8 mouse cellular contexts compared by ENCODE assay signal in the genomic region with DNA sequence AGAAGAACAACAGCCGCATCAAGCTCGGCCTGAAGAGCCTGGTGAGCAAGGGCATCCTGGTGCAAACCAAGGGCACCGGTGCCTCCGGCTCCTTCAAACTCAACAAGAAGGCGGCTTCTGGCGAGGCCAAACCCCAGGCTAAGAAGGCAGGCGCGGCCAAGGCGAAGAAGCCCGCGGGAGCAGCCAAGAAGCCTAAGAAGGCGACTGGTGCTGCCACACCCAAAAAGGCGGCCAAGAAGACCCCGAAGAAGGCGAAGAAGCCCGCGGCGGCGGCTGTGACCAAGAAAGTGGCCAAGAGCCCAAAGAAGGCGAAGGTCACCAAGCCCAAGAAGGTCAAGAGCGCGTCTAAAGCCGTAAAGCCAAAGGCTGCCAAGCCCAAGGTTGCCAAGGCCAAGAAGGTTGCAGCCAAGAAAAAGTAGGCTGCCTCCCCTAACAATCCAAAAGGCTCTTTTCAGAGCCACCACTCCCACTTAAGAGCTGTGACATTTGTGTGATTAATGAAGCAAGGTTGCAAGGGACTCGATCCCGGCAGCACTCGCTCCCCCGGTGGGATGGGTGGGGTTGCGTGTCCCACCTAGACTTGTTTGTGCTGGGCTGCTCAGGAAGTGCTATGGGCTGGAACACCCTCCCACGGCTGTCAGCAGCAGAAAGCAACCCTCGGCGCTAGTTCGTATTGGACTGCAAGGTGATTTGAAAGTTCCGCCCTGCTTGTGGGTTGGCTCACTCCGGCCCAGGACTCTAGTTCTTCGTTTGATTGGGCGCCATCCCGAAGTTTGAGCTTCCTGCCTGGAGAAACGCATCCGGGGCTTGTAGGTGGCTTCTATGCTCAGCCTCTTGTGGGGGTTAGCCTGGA. TPM values are rescaled to one million over a fixed set of nuclear protein-coding genes. Genes with fewer than 3 reads are reported as not detected.
A peak's percentile ranks its signal among the peaks of the same experiment; 100 is the strongest.
DNase-seq lines count a peak whose midpoint lies in the region; ATAC-seq and TF ChIP-seq lines count a peak whose summit lies in the region.

No protein-coding gene starts in this region.

- no peaks in the 10 kb centered on the region for H3K9me3 ChIP-seq in forebrain, embryonic 15.5 days
- H3K9me3 ChIP-seq in liver, postnatal 0 days (ENCODE audit: low read length): no peaks in the 10 kb centered on the region
- H3K9me3 ChIP-seq in neural tube, embryonic 13.5 days: no peaks in the 10 kb centered on the region

- peak overlapping the region; percentile 96 for H3K27ac ChIP-seq in forebrain, embryonic 15.5 days (replicated peaks)
- peak overlapping the region; percentile 100 for H3K27ac ChIP-seq in liver, postnatal 0 days (ENCODE audit: low read depth)
- H3K27ac ChIP-seq in neural tube, embryonic 13.5 days (replicated peaks): peak overlapping the region; percentile 90
- peak overlapping the region; percentile 90 for H3K27ac ChIP-seq in testis, adult 2 months (ENCODE audit: control insufficient read depth, insufficient read depth, low read depth, low read length)

- TF ChIP-seq POLR2A in testis, adult 2 months (IDR thresholded peaks at IDR 0.05; ENCODE audit: control insufficient read depth, low read depth, low read length): peak; percentile 75

- peak overlapping the region; percentile 54 for H3K4me3 ChIP-seq in forebrain, embryonic 15.5 days
- H3K4me3 ChIP-seq in liver, postnatal 0 days (ENCODE audit: low read depth, low read length): peak overlapping the region; percentile 72
- peak overlapping the region; percentile 48 for H3K4me3 ChIP-seq in neural tube, embryonic 13.5 days
- H3K4me3 ChIP-seq in testis, adult 2 months (ENCODE audit: control insufficient read depth, low read depth, low read length): peak overlapping the region; percentile 83

- H3K27me3 ChIP-seq in forebrain, embryonic 15.5 days: no peaks in the 10 kb centered on the region
- H3K27me3 ChIP-seq in liver, postnatal 0 days (ENCODE audit: insufficient read depth, low read length): no peaks in the 10 kb centered on the region
- H3K27me3 ChIP-seq in neural tube, embryonic 13.5 days: no peaks in the 10 kb centered on the region
- no peaks in the 10 kb centered on the region for H3K27me3 ChIP-seq in testis, adult 2 months (ENCODE audit: control insufficient read depth, insufficient read depth, low read length)

- peak; percentile 48 for TF ChIP-seq EP300 in liver, postnatal 0 days (IDR thresholded peaks at IDR 0.05; ENCODE audit: low read depth)

- peak overlapping the region; percentile 77 for H3K9ac ChIP-seq in forebrain, embryonic 15.5 days (replicated peaks)
- H3K9ac ChIP-seq in liver, postnatal 0 days (replicated peaks): peak overlapping the region; percentile 99
- peak overlapping the region; percentile 78 for H3K9ac ChIP-seq in neural tube, embryonic 13.5 days

- H3K4me2 ChIP-seq in forebrain, embryonic 15.5 days (replicated peaks): peak overlapping the region; percentile 100
- H3K4me2 ChIP-seq in liver, postnatal 0 days (ENCODE audit: low read depth, low read length): peak overlapping the region; percentile 86
- peak overlapping the region; percentile 98 for H3K4me2 ChIP-seq in neural tube, embryonic 13.5 days

- TF ChIP-seq CTCF in liver, postnatal 0 days (IDR thresholded peaks at IDR 0.05; ENCODE audit: low read depth): no peak
- TF ChIP-seq CTCF in testis, adult 2 months (IDR thresholded peaks at IDR 0.05; ENCODE audit: control insufficient read depth, insufficient read depth, insufficient replicate concordance, low read depth, low read length): no peak

- WGBS in forebrain, embryonic 15.5 days: under 1% methylated on average over 39 of the region's 39 CpGs
- 0% methylated on average over 39 of the region's 39 CpGs for WGBS in liver, postnatal 0 days (ENCODE audit: insufficient replicate concordance)
- WGBS in neural tube, embryonic 13.5 days: under 1% methylated on average over 39 of the region's 39 CpGs

- DNase-seq in ES-CJ7 (ENCODE audit: low read depth, low spot score): peak; percentile 97
- peak; percentile 94 for DNase-seq in cerebellum, adult 11-12 months
- DNase-seq in heart, postnatal 25 days (ENCODE audit: low spot score): peak; percentile 93
- DNase-seq in layer of hippocampus, adult 11-12 months (ENCODE audit: low spot score): peak; percentile 96
- DNase-seq in liver, postnatal 0 days: peak; percentile 92

- ATAC-seq in forebrain, embryonic 15.5 days (replicated peaks): peak; percentile 92
- ATAC-seq in liver, postnatal 0 days: peak; percentile 59
- peak; percentile 93 for ATAC-seq in neural tube, embryonic 13.5 days (ENCODE audit: low read depth)

- H3K36me3 ChIP-seq in forebrain, embryonic 15.5 days: no peaks in the 10 kb centered on the region
- H3K36me3 ChIP-seq in liver, postnatal 0 days (replicated peaks; ENCODE audit: insufficient read depth, low read length): no peaks in the 10 kb centered on the region
- no peaks in the 10 kb centered on the region for H3K36me3 ChIP-seq in neural tube, embryonic 13.5 days
- H3K36me3 ChIP-seq in testis, adult 2 months (ENCODE audit: control insufficient read depth, insufficient read depth, low read length): no peaks in the 10 kb centered on the region

- intact Hi-C loops in heart, postnatal 25 days (cut with DNase I): loop anchor here (10.0 kb wide), 1 partner anchor 54 kb away; a partner anchor contains a TSS

- H3K4me1 ChIP-seq in forebrain, embryonic 15.5 days: peaks cover 25% of the 10 kb centered on the region
- peaks cover 5% of the 10 kb centered on the region; the same call in 1 of the 2 replicates for H3K4me1 ChIP-seq in liver, postnatal 0 days (ENCODE audit: insufficient read depth)
- peaks cover 28% of the 10 kb centered on the region for H3K4me1 ChIP-seq in neural tube, embryonic 13.5 days (replicated peaks)
- peaks cover 7% of the 10 kb centered on the region for H3K4me1 ChIP-seq in testis, adult 2 months (ENCODE audit: control insufficient read depth, insufficient read depth, low read length)

RNA-seq across cellular contexts. Expression of a gene that starts 0.7 kb away (rescaled TPM):
- 22.8 and 24.6 TPM in 2 replicates for polyA plus RNA-seq in forebrain, embryonic 15.5 days (2015; fragmentation: Nextera tagmentation; extraction: Ambion mirVana)
- total RNA-seq in heart, postnatal 25 days (2021): 100 to 1,000 TPM; 134 to 160 TPM
- 69.6 and 74.1 TPM in 2 replicates for polyA plus RNA-seq in liver, postnatal 0 days (2015; fragmentation: Nextera tagmentation; extraction: Ambion mirVana)
- polyA plus RNA-seq in neural tube, embryonic 13.5 days (2015; fragmentation: Nextera tagmentation; extraction: Ambion mirVana): 12.5 and 13.1 TPM in 2 replicates
- polyA plus RNA-seq in testis, adult 2 months (2012; rRNA removed): 5.4 and 6.9 TPM in 2 replicates

RNA-seq across cellular contexts. Expression of a gene that starts 6.1 kb away (rescaled TPM):
- polyA plus RNA-seq in forebrain, embryonic 15.5 days (2015; fragmentation: Nextera tagmentation; extraction: Ambion mirVana): 3.9 and 4.1 TPM in 2 replicates
- total RNA-seq in heart, postnatal 25 days (2021): 1 to 10 TPM; 3.2 to 9.1 TPM
- polyA plus RNA-seq in liver, postnatal 0 days (2015; fragmentation: Nextera tagmentation; extraction: Ambion mirVana): 2.8 and 3.5 TPM in 2 replicates
- polyA plus RNA-seq in neural tube, embryonic 13.5 days (2015; fragmentation: Nextera tagmentation; extraction: Ambion mirVana): 1.5 and 2.7 TPM in 2 replicates
- 2.3 TPM in 2 replicates for polyA plus RNA-seq in testis, adult 2 months (2012; rRNA removed)

RNA-seq across cellular contexts. Expression of a gene that starts 7.2 kb away (rescaled TPM):
- polyA plus RNA-seq in forebrain, embryonic 15.5 days (2015; fragmentation: Nextera tagmentation; extraction: Ambion mirVana): 1.8 and 2.0 TPM in 2 replicates
- 10 to 100 TPM in 1 of 2 experiments, 1 to 10 TPM in 1; 9.6 to 11.4 TPM for total RNA-seq in heart, postnatal 25 days (2021)
- 1.6 and 2.7 TPM in 2 replicates for polyA plus RNA-seq in liver, postnatal 0 days (2015; fragmentation: Nextera tagmentation; extraction: Ambion mirVana)
- polyA plus RNA-seq in neural tube, embryonic 13.5 days (2015; fragmentation: Nextera tagmentation; extraction: Ambion mirVana): not detected in 2 replicates
- polyA plus RNA-seq in testis, adult 2 months (2012; rRNA removed): 3.9 and 7.0 TPM in 2 replicates

RNA-seq across cellular contexts. Expression of a gene that starts 11.6 kb away (rescaled TPM):
- 26.0 and 31.2 TPM in 2 replicates for polyA plus RNA-seq in forebrain, embryonic 15.5 days (2015; fragmentation: Nextera tagmentation; extraction: Ambion mirVana)
- 10 to 100 TPM; 12.7 to 17.0 TPM for total RNA-seq in heart, postnatal 25 days (2021)
- polyA plus RNA-seq in liver, postnatal 0 days (2015; fragmentation: Nextera tagmentation; extraction: Ambion mirVana): 46.5 and 47.4 TPM in 2 replicates
- polyA plus RNA-seq in neural tube, embryonic 13.5 days (2015; fragmentation: Nextera tagmentation; extraction: Ambion mirVana): 5.1 and 9.7 TPM in 2 replicates
- 4.4 and 6.2 TPM in 2 replicates for polyA plus RNA-seq in testis, adult 2 months (2012; rRNA removed)

RNA-seq across cellular contexts. Expression of a gene that starts 12.8 kb away (rescaled TPM):
- 7.9 and 11.7 TPM in 2 replicates for polyA plus RNA-seq in forebrain, embryonic 15.5 days (2015; fragmentation: Nextera tagmentation; extraction: Ambion mirVana)
- 10 to 100 TPM; 19.3 to 26.5 TPM for total RNA-seq in heart, postnatal 25 days (2021)
- 10.2 and 16.0 TPM in 2 replicates for polyA plus RNA-seq in liver, postnatal 0 days (2015; fragmentation: Nextera tagmentation; extraction: Ambion mirVana)
- polyA plus RNA-seq in neural tube, embryonic 13.5 days (2015; fragmentation: Nextera tagmentation; extraction: Ambion mirVana): 0.96 and 2.3 TPM in 2 replicates
- 4.2 and 4.7 TPM in 2 replicates for polyA plus RNA-seq in testis, adult 2 months (2012; rRNA removed)

Comparison
In these comparisons a context has a peak if more than half of its experiments do, and no peak if none do; other contexts are left out.
1. Peak in every context shown above with its lines: DNase-seq, ATAC-seq, H3K4me3 ChIP-seq and H3K27ac ChIP-seq.